Mouse (Mus musculus) erythroblast, embryonic 14.5 days (primary cell): ENCODE data around the gene Sgca.

Experiments
- GATA1 ChIP-seq: IDR thresholded peaks from 2 replicates; pipeline ENCODE4 v1.6.1; 2012; ENCODE audit warnings: low read length, inconsistent platforms, mixed read lengths
- TAL1 ChIP-seq: IDR thresholded peaks from 3 replicates; pipeline ENCODE4 v1.6.1; 2012; ENCODE audit warnings: low read length, inconsistent platforms, mixed read lengths

DNA sequence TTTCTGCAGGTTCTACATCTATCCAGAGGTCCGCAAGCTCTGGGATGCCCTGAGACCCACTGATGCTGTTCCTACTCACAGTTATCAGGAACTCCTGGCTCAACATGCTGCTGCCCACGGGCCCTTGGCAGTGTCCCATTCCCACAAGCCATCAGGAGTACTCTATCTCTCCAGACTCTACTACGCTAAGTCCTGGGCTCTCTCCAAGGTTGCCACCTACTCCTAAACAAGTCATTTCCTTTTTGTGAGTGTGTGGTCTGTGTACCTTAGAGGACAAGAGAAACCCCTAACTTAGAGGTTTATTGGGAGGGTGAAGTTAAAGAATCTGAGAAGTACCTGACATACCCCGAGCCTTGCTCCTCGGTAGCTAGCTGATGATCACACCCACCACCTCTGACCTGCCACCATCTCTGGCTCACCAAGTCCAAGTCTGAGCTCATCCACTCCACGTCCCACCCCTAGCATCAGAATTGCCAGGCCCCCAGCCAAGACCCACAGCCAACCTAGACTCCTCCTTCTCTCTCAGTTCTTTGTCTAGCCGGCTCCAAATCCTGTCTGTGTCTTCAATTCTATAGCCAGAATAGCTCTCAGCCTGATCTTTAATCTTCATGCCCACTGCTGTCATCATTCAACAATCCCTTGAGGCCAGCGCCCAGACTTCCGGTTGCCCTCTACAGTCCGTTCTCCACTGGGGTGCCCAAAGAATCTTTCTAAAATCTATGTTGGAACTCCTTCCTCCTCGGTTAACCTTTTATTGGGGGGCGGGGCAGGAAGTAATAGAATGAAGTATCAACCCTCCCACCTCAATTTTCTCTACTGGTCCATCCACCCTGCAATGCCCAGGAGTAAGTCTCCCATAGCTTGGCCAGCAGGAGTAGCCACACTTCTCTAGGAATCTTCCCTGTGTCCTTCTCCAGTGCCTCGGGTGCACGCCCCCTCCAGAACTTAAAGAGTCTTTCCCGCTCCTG is 32.8 kb upstream of the Sgca start:
- no peak for TF ChIP-seq GATA1
- TF ChIP-seq TAL1: no peak
